Mouse (Mus musculus) spleen, adult 18-20 months (tissue): ENCODE measurements around the gene Slc25a16.
A peak's percentile ranks its signal among the peaks of the same experiment; 100 is the strongest.

Source experiments
- DNase-seq, 2 experiments: peaks; one replicate each; pipeline ENCODE4 v3.0.0; 2022; ENCODE audit warnings: mixed read lengths in 2 of 2

Gene Slc25a16

DNA sequence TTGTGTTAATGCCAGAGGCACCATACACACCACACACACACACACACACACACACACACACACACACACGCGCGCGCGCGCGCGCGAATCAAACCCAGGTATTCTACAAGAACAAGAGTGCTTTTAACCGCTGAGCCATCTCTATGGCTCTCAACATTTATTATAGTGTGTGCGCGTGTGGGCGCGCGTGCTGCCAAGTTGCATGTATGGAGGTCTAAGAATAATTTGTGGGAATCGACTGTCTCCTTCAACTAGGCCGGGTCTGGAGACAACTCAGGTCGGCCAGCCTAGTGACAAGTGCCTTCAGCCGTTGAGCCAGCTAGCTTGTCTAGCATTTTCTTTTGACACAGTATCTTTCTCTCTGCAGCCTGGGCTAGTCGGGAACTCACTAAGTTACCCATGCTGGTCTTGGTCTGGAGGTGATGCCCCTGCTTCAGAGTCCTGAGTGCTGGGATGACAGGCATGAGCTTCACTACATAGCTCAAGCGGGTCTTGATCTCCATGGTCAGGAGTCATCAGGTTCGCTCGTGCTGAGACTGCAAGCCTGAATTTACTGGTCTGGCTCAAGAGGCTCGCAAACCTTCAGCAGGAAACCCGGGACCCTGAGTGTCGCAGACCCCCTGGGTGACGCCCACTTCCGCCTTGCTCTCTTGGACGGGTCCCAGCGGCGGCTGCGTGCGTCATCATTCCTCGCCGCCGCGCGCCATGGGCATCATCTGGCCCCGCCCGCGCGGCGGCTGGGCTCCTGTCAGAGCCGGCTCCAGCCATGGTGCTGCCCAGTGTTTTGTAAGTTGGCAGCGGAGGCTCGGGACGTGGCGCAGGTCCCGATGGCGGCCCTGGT lies at the start of gene Slc25a16:
TSS of gene Slc25a16 (plus strand) at position 709 of the 841 bp plus-strand sequence.
- peak; percentile 81 to 89 for DNase-seq

DNA sequence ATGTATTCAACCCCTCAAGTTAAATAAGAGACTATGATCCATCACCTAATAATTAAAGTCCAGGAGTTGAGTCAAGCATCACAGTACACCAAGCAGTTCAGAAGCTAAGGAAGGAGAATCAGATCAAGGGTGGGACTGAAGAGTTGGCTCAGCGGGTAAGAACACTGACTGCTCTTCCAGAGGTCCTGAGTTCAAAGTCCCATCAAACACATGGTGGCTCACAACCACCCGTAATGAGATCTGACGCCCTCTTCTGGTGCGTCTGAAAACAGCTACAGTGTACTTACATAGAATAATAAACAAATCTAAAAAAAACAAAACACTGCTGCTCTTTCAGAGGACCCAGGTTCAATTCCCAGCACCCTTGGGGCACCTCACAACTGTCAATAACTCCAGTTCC lies 45.6 kb upstream of the Slc25a16 start:
- no peak for DNase-seq

DNA sequence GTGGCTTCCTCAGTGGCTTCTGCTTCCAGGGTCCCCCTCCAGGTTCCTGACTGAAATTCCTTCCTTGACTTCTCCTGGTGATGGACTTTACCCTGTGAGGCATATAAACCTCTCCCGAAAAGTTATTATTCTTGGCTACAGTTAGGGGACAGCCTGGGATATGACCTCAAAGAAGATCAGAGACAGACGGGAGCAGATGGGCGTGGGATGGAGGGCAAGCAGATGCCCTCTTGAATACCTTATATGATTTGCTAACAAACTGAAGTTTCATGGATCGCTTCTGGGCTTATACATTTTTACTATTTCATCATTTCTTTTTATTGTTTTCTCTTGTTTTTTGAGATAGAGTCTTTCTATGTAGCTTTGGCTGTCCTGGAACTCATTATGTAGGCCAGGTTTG lies 44.9 kb upstream of the Slc25a16 start:
- no peak for DNase-seq

DNA sequence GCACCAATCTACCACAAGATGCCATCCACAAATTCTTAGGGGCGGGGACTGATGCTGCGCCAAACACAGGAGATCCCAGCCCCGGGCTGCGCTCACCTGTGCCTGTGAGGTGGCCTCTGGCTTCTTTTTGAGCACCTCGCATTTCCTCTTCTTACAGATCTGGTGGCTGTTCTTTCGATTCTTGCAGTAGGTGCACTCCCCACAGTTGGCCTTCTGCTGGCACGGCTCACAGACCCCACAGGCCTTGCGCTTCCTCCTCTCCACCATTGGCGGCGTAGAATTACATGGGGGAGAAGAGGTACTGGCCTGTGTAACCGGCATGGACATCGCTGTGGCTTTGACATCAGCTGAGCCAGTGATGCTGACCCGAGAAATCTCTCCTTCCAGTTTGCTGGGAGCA lies 42.4 kb upstream of the Slc25a16 start:
- DNase-seq = no peak

DNA sequence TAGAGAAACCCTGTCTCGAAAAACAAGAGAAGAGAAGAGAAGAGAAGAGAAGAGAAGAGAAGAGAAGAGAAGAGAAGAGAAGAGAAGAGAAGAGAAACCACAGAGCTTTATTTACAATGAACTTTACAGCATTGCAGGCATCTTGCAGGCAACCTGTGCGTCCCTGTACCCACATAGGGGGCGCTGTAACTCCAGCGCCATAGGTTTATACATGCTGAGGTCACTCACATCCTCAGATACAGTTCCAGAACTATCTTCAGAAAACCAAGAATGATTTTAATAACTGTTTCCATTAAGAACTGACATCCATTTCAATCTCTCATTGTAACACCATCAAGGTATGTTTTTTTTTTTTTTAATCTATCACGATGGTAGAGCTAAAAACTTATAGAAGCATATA lies 39.2 kb upstream of the Slc25a16 start:
- peak in 1 of 2 experiments; percentile 14 for DNase-seq

DNA sequence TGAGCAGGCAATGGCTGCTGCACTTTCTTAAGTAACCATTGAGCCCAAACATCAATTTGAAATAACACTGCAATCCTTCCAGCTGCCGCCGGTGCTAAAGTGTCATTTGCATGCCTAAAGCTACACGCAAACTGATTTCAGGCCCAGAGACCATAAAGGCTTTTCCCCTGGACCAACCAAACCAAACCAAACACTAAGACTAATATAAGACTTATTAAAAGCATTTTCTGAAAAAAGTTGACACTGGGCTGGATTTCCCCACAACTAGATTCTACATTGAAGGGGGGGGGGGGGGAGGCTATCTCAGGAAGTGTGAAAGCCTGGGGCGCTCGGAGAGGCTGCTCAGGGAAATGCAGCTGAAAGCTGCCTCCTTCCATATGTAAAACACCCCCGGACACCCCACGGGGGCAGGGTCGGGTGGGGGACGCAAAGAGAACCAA lies 36.5 kb upstream of the Slc25a16 start:
- no peak for DNase-seq

DNA sequence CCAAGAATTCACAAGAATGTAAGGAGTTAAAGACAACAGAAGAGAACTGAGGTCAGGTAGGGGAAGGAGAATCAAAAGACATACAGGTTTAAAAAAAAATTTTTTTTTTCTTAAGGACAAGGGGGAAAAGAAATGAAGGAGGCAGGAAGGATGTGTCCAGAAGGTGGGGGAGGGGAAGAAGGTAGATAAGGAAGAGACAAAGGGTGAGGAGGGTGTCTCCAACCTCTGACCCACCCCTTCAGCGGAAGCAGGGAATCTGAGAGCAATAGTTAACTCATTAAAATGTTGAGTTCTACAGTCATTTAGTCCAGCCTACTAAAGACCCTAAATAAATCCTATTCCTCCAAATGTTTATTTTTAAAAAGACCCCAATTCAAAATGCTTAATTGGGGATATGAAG lies 35.9 kb upstream of the Slc25a16 start:
- DNase-seq = no peak

DNA sequence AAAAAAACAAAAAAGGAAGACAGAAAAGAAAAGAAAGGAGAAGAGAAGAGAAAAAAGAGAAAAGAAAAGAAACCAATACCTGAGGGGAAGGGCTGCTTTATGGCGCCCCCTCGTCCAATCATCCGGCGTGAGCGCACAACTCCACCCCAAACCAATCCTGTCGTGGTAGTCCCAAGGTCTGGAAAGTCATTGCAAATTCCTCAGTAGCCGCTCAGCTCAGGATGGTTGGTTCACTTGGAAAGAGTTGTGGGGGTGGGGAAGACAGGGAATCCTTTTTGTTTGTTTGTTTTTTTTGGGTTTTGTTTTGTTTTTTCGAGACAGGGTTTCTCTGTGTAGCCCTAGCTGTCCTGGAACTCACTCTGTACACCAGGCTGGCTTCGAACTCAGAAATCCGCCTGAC lies 35.0 kb upstream of the Slc25a16 start:
- no peak for DNase-seq

DNA sequence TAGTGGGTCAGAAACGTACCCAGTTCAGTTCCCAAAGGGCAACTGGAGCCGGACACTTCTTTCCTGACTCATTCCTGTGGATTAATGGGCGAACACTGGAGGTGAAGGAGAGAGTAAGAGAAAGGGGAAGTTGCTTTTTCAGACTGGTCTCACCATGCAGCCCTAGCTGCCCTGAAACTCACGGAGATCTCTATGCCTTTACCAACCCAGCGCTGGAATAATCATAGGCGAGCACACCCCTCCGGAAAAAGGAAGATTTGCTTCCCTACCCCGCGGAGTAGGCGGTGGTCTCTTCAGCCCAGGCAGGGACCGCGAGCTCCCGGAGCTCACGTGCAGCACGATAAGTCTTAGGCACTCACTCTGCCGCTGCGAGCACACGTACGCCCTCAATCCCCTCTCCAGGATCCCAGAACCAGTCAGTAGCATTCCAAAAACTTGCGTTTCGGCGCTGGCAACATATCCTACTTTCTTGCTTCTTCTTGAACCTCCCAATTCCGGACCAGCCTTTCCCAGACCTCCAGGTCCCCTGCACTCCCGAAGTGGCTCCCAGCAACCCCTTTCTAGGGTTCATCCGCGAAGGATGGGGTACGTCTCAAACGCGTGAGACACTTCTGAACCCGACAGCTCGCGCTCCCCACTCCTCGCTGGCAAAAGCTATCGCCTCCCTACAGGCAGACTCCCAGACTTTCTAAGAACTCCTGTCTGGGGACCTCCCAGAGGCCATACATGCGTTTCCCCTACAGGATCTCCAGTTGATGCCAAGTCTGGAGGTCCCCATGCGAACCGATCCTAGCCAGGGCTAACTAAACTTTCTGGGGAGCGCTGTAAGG lies 34.2 kb upstream of the Slc25a16 start:
- DNase-seq = peak in 1 of 2 experiments; percentile 14

DNA sequence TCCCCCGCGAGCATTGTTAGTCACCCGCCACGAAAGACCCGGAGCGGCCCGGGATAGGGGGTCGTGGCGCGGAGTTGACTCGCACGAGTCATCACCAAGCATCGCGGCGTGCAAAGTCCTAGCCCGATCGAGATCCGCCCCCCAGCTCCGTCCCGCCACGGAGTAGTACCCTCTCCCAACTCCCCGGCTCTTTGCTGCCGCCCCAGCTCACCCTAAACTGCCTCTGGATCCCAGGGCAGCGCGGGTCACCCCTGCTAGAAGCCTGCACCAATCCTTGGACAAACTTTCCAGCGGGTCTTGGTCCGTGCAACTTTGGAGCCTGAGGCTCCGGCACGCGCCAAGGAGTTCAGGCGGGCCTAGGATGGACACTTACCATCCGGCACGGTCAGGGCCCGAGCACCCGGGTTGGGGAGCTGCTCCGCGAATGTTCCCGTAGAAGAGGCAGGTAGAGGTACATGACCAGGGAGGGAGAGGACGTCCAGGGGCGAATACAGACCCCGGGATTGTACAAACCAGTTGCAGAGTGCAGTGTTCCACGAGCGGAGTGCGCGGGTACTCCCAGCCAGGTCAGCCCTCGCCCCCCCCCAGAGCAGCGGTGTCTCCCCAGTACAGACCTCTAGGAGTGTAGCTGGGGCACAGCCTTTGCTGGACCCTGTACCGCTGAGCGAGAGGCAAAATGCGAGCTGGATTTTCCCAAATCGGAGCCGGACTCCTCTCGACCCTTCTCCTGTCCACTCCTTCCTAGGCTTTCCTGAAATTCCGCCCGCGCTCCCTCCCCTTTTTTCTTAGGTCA lies 33.4 kb upstream of the Slc25a16 start:
- peak; percentile 6 to 19 for DNase-seq

DNA sequence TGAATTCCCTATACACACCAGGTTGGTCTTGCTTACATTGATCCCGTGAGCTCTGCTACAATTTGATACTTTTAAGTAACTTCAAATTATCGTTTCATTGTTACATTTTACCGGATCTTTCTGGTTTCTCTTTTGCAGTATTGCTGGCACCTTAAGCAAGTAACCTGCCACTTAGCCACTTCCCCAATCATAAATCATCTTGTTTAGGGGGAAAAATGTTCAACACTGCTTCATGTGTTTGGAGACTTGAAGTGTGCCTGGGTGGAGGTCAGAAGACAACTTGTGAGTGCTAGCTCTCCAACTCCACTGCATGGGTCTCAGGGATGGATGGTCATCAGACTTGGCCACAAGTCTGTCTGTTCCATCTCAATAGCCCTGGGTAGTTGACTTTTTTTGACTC lies 29.4 kb upstream of the Slc25a16 start:
- no peak for DNase-seq

DNA sequence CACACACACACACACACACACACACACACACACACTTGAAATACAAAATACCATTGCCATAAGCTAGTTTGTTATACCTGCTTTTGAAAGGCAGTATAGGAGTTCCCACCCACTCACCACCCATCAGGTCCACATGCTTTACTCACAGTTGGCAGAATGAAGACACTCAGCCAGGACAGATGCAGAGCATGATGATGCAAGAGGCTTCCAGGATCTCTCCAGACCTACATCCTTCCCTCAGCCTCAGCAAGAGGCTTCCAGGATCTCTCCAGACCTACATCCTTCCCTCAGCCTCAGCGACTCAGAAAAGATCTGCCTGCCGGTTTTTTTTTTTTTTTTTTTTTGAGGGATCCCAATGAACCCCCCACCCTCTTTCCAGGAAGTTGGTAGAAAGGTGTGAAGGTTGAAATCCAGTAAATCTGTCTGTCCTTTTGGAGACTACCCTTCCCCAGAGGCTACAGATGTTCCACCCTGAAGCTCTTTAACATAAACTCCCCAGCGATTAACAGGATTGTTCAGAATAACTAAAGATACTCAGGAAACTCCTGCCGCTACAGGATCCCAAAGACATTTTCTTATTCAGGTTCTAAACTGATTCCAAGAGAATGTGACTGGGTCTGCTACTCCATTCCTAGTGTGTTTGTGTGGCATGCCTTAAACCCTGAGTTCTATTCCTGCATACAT lies 27.7 kb upstream of the Slc25a16 start:
- no peak for DNase-seq

DNA sequence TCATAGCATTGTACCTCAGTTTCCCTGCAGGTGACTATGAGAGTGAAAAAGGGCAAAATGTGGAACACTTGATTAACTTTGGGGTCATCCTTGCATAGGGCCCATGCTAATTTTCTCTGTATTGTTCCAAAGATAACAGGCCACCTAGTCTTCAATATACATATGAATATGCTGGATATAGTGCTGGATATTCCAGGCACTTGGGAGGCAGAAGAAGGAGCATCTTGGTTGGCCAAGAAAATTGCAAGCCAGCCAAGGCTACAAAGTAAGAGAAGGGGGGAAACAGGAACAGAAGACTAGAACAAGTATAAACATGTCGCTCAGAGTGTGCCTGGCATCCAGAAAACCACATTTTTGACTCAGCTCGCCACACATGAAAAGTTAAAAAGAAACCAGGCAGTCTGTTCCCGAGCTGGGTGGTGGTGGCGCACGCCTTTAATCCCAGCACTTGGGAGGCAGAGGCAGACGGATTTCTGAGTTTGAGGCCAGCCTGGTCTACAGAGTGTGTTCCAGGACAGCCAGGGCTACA lies 27.0 kb upstream of the Slc25a16 start:
- no peak for DNase-seq

DNA sequence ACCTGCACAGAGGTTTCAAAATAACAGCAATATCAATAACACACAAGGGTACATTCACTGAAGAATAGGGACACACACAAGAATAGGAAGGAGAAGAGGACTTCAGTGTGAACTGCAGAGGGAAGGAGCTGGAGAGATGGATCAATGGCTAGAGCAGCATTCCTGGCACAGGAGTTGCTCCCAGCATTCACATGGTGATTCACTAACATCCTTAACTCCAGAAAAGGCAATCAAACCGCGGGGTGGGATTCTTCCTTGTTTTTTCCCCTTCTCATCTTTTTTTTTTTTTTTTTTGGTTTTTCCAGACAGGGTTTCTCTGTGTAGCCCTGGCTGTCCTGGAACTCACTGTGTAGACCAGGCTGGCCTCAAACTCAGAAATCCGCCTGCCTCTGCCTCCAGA lies 26.0 kb upstream of the Slc25a16 start:
- no peak for DNase-seq

DNA sequence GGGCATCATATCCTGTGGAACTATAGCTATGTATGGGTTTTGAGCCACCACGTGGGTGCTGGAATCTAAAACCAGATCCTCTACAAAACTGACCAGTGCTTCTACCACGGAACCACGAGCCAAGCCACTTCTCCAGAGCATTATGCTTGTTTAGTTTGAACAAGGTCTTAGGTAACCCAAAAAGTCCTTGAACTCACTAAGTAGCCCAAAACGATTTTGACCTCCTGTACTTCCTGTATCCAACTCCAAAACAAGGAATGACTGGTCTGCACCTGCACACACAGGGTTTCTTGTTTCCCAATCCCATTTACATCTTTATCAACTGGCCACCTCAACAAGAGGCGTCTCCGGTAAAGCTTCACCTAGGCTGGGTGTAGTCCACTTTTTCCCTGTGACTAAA lies 25.0 kb upstream of the Slc25a16 start:
- DNase-seq = no peak

DNA sequence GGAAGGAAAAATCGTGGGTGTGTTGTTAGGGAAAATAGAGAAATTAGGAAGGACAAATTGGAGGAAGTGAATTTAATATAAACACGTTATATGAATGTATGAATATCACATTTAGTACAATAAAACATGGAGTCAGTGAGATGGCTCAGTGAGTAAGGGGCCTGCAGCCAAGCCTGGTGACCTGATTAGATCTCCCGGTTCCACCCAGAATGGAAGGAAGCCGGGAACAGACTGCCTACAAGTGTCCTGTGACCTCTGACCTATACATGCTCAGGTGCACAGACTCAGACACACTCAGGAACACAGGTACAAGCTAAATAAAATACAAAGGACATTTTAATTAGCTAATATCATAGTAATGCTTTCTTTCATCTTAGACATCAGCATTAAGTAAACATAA lies 24.4 kb upstream of the Slc25a16 start:
- DNase-seq = no peak

DNA sequence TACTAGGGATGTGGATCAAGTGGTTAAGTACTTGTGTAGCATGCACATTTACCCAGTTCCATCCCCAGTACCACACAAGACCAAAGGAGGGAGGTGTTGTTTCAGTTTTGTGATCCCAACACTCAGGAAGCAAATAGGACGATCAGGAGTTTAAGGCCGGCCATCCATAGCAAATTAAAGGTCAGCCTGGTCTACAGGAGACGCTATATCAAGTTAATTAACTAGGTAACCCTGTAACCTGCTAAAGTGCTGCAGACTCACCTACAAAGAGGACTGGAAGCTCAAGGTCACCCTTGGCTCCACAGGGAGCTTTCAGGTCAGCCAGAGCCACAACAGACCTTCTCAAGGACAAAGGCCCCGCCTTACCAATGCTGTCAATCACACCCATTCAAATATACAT lies 23.7 kb upstream of the Slc25a16 start:
- DNase-seq = no peak

DNA sequence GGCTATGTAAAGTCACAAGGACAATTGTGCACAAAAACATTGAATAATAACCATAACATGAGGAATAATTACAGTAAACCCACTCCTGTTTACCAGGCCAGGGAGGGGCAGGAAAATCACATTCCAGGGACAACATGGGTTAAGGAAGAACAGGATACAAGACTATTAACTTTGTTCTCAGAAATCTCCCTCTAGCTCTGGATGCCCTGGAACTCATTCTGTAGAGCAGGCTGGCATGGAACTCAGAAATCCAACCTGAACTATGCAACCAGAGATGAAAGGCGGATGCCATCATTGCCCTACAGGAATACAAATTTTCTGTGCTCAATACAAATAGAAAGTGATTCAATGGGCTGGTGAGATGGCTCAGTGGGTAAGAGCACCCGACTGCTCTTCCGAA lies 23.0 kb upstream of the Slc25a16 start:
- no peak for DNase-seq

DNA sequence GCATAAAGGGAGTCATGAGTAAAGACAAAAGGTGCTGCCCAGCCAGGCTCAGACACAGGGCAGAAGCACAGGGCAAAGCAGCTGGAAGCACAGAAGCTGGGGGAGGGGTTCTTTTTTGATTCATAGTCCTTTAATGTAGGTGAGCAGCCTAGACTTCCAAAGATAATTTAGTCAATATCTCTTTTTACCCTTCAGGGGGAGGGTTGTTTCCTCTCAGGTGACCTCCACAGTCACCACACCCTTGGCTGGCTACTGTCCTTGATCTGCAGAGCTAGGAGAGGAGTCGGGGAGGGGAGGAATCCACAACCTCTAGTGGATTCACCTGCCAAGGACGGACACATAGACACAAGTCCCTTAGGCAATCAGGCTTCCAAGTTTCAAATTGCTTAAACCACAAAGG lies 22.4 kb upstream of the Slc25a16 start:
- no peak for DNase-seq

DNA sequence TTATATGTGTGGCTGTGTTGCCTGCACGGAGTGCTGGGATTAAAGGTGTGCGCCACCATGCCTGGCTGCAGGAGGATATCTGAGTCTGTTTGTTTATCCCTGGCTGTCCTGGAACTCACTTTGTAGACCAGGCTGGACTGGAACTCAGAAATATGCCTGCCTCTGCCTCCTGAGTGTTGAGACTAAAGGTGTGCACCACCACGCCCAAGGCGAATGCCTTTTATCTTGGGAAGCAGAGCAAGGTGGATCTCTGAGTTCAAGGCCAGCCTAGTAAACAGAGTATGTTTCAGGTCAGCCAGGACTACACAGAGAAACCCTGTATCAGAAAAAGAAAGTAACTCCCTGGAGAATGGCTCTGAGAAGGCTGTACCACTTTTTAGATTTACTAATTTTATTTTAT lies 20.3 kb upstream of the Slc25a16 start:
- no peak for DNase-seq

DNA sequence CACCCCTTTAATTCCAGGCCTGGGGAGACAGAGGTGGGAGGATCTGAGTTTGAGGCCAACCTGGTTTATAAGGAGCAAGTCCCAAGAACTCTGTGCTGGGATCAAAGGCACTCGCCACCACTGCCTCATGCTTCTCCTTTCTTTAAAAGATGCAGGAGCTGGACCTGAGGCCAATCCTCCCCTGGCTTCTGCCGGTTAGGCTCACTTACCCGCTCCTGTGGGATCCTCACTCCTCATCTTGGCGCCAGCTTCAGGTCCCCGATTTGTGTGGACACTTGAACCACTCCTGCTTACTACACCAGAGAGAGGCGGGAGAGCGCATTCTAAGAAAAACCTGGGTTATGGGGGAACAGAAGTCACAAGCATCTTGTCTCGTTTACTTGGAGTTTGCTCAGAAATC lies 18.6 kb upstream of the Slc25a16 start:
- no peak for DNase-seq

DNA sequence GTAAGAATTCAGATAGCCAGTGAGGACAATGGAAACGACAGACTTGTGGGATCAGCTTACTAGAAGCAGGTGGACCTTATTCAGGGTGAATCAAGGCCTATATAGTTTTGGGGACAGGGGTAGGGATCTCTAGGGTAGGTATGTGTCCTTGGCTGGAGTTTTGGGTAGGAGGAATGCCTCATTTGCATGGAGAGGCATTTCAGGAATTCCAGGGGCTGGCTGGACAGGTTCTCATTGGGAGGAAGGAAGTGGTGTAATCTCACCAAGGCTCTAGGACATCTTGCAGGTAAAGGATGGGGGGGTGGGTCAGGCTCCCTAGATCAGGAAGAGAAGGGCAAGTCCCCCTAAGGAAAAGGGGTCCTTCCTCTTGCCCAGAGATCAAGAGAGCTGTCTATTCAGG lies 17.6 kb upstream of the Slc25a16 start:
- no peak for DNase-seq
